In genomic region chr12:75702739-75703122, GRCm38 (mm10) we compare ENCODE assay signal across 25 mouse cellular contexts. TPM values are rescaled to one million over a fixed set of nuclear protein-coding genes. Genes with fewer than 3 reads are reported as not detected.
DNase-seq lines count a peak whose midpoint lies in the region; TF ChIP-seq lines count a peak whose summit lies in the region.
"Had no signal": no experiment of that assay in that cellular context is flagged by ENCODE, and none has a peak within 500 bp of the region (broad histone marks: within the 10 kb centered on the region; RNA-seq: fewer than 3 reads in every experiment).

No protein-coding gene starts in this region.

- TF ChIP-seq POLR2A in embryonic fibroblast, embryonic 13.5 days (IDR thresholded peaks at IDR 0.05; ENCODE audit: low read depth, low read length): no peak

- intact Hi-C loops in heart, postnatal 14 days (cut with DNase I): no loop called here

- TF ChIP-seq CTCF in C2C12 (IDR thresholded peaks at IDR 0.05; ENCODE audit: control insufficient read depth, insufficient read depth, insufficient read length): no peak
- TF ChIP-seq CTCF in embryonic fibroblast, embryonic 13.5 days (IDR thresholded peaks at IDR 0.05; ENCODE audit: borderline replicate concordance, insufficient read depth, low read length): no peak

- H3K27me3 ChIP-seq in C2C12 (ENCODE audit: control insufficient read depth, insufficient read depth, insufficient read length): no peaks in the 10 kb centered on the region
- H3K27me3 ChIP-seq: embryonic facial prominence, embryonic 12.5 days; hindbrain, embryonic 12.5 days; midbrain, embryonic 15.5 days had no signal

- H3K36me3 ChIP-seq in C2C12 (ENCODE audit: control insufficient read depth, insufficient read depth): no peaks in the 10 kb centered on the region
- H3K36me3 ChIP-seq: embryonic facial prominence, embryonic 12.5 days; G1E; heart, embryonic 10.5 days; hindbrain, embryonic 12.5 days; midbrain, embryonic 10.5 days; midbrain, embryonic 15.5 days had no signal

- H3K4me3 ChIP-seq in C2C12 (ENCODE audit: insufficient read depth, poor library complexity, severe bottlenecking): no peak overlapping the region
- no peak overlapping the region for H3K4me3 ChIP-seq in embryonic fibroblast, embryonic 13.5 days (ENCODE audit: insufficient read depth, low read length)
- H3K4me3 ChIP-seq: hindbrain, embryonic 12.5 days; midbrain, embryonic 15.5 days had no signal

- no peaks in the 10 kb centered on the region for H3K79me2 ChIP-seq in C2C12 (ENCODE audit: control insufficient read depth, insufficient read depth)

- H3K4me1 ChIP-seq in embryonic fibroblast, embryonic 13.5 days (ENCODE audit: control insufficient read depth, insufficient read depth, low read length): peaks cover 4% of the 10 kb centered on the region
- H3K4me1 ChIP-seq: midbrain, embryonic 15.5 days had no signal

- H3K27ac ChIP-seq in embryonic fibroblast, embryonic 13.5 days (ENCODE audit: insufficient read depth, low read length): peak overlapping the region; percentile 99
- H3K27ac ChIP-seq: hindbrain, embryonic 12.5 days; liver, embryonic 14.5 days; midbrain, embryonic 15.5 days; stomach, postnatal 0 days had no signal

- no peak overlapping the region for H3ac ChIP-seq in C2C12 (ENCODE audit: control insufficient read depth, insufficient read length, low read depth)

- peak; percentile 87 for DNase-seq in heart, adult 11 months
- DNase-seq in heart, postnatal 14 days: no peak
- DNase-seq in 3134 (ENCODE audit: extremely low read depth, insufficient read length, low spot score): peak; percentile 58
- no peak for DNase-seq in left cerebral cortex, adult 18-20 months (ENCODE audit: low spot score in 2 of 2)
- no peak for DNase-seq in ovary, postnatal 36 days (ENCODE audit: low spot score)
- DNase-seq: adrenal gland, adult 8-10 months; cerebellum, adult 8-10 months; cerebellum, postnatal 25 days; kidney, adult 8-10 months; layer of hippocampus, postnatal 36 days; liver; lung, adult 2 months; right cerebral cortex, adult 18-20 months; thymus, adult 18-20 months; thymus, postnatal 25 days had no signal

- no peaks in the 10 kb centered on the region for H3K79me3 ChIP-seq in C2C12 (ENCODE audit: low read depth)

TF ChIP-seq in C2C12, 6 proteins besides CTCF, POLR2A, EP300 and RAD21:
- TF ChIP-seq FOSL1 (IDR thresholded peaks at IDR 0.05; ENCODE audit: insufficient read depth, low read length, poor library complexity, severe bottlenecking): peak; percentile 1
- TF ChIP-seq MYOG (IDR thresholded peaks at IDR 0.05; ENCODE audit: control insufficient read depth, extremely low read depth, insufficient read length): no peak
- no peak for TF ChIP-seq MYOD1 (IDR thresholded peaks at IDR 0.05; ENCODE audit: control insufficient read depth, insufficient read length, low read depth)
- peak; percentile 100 for TF ChIP-seq CEBPB (IDR thresholded peaks at IDR 0.05; ENCODE audit: low read depth)
- no peak for TF ChIP-seq USF1 (IDR thresholded peaks at IDR 0.05; ENCODE audit: low read depth)
- TF ChIP-seq MAX (IDR thresholded peaks at IDR 0.05): peak; percentile 94

RNA-seq across cellular contexts. Expression of gene Sgpp1, which starts 32.8 kb away (rescaled TPM):
- total RNA-seq in heart, postnatal 14 days (2021): 10 to 100 TPM; 17.9 TPM
- polyA plus RNA-seq in C2C12 (2012; fragmentation: generic; extraction: Trizol): 9.2 TPM
- polyA plus RNA-seq in embryonic fibroblast, embryonic 13.5 days (2011; ENCODE audit: insufficient read length, low read depth, missing spikeins): 27.9 TPM in 2 replicates
- 10 to 100 TPM; 30.2 to 32.9 TPM for total RNA-seq in left cerebral cortex, adult 18-20 months (2021)

RNA-seq across cellular contexts. Expression of gene Wdr89, which starts 33.4 kb away (rescaled TPM):
- total RNA-seq in heart, postnatal 14 days (2021): 1 to 10 TPM; 2.5 TPM
- polyA plus RNA-seq in C2C12 (2012; fragmentation: generic; extraction: Trizol): 9.8 TPM
- polyA plus RNA-seq in embryonic fibroblast, embryonic 13.5 days (2011; ENCODE audit: insufficient read length, low read depth, missing spikeins): 25.5 and 32.7 TPM in 2 replicates
- total RNA-seq in left cerebral cortex, adult 18-20 months (2021): 1 to 10 TPM; 3.0 TPM

Comparison
In these comparisons a context has a peak if more than half of its experiments do, and no peak if none do; other contexts are left out.
1. DNase-seq: peak in heart, adult 11 months (single experiment) and 3134 (single experiment); none in heart, postnatal 14 days (0 of 2), left cerebral cortex, adult 18-20 months (0 of 2) and ovary, postnatal 36 days (single experiment).